Mouse (Mus musculus) skeletal muscle tissue, adult 2 months (tissue): Measurements from ENCODE around the gene Spag7.
A peak's percentile ranks its signal among the peaks of the same experiment; 100 is the strongest.

Experiments used
- DNase-seq: peaks from one replicate; pipeline ENCODE4 v3.0.0-alpha.2; 2012; ENCODE audit warnings: low read depth, low spot score

The Spag7 gene

GRCm38 (mm10) chr11:70681170-70681569 lies 12.0 kb upstream of the Spag7 start:
- no peak for DNase-seq

- no peak for DNase-seq
These were observed 10.7 kb upstream of the Spag7 start for GRCm38 (mm10) chr11:70679894-70680293.

- no peak for DNase-seq
These were observed 10.1 kb upstream of the Spag7 start for GRCm38 (mm10) chr11:70679361-70679760.

GRCm38 (mm10) chr11:70678576-70678975 lies 9.4 kb upstream of the Spag7 start:
- DNase-seq = no peak

- DNase-seq = no peak
These were observed 8.9 kb upstream of the Spag7 start for GRCm38 (mm10) chr11:70678092-70678491.

- no peak for DNase-seq
These were observed 5.3 kb upstream of the Spag7 start for GRCm38 (mm10) chr11:70674501-70674900.

- DNase-seq = no peak
These were observed 4.8 kb upstream of the Spag7 start for GRCm38 (mm10) chr11:70674014-70674413.

GRCm38 (mm10) chr11:70671333-70672047 lies 2.3 kb upstream of the Spag7 start:
- no peak for DNase-seq

GRCm38 (mm10) chr11:70670483-70670882 lies 1.3 kb upstream of the Spag7 start:
- DNase-seq = no peak

GRCm38 (mm10) chr11:70669582-70670345 lies 548 bp upstream of the Spag7 start:
- DNase-seq = peak; percentile 58

GRCm38 (mm10) chr11:70668335-70668770 lies 863 bp downstream of the Spag7 start:
- DNase-seq = no peak

GRCm38 (mm10) chr11:70667271-70668150 lies 1.7 kb downstream of the Spag7 start:
- DNase-seq = no peak

GRCm38 (mm10) chr11:70666687-70667086 lies 2.5 kb downstream of the Spag7 start:
- DNase-seq = no peak

GRCm38 (mm10) chr11:70664741-70665140 lies 4.5 kb downstream of the Spag7 start:
- DNase-seq = no peak

GRCm38 (mm10) chr11:70663957-70664356 lies 5.3 kb downstream of the Spag7 start:
- peak; percentile 90 for DNase-seq

GRCm38 (mm10) chr11:70663101-70663500 lies 6.1 kb downstream of the Spag7 start:
- DNase-seq = no peak

GRCm38 (mm10) chr11:70660571-70660970 lies 8.6 kb downstream of the Spag7 start:
- DNase-seq = no peak

- no peak for DNase-seq
These were observed 10.3 kb downstream of the Spag7 start for GRCm38 (mm10) chr11:70658942-70659341.

- no peak for DNase-seq
These were observed 10.7 kb downstream of the Spag7 start for GRCm38 (mm10) chr11:70658521-70658920.

- no peak for DNase-seq
These were observed 11.2 kb downstream of the Spag7 start for GRCm38 (mm10) chr11:70657991-70658390.

GRCm38 (mm10) chr11:70657573-70657972 lies 11.6 kb downstream of the Spag7 start:
- DNase-seq = peak; percentile 91

GRCm38 (mm10) chr11:70656964-70657363 lies 12.3 kb downstream of the Spag7 start, which contains the start of gene Eno3:
Gene Eno3, plus strand, starts transcription at chr11:70657202.
- DNase-seq = peak; percentile 88
